Mouse (Mus musculus) urinary bladder, postnatal 25 days (tissue): Measurements from ENCODE around the gene Tbl3.
"Not testable (repeated sequence)": the region's sequence is repeated elsewhere in the genome, so short reads cannot be mapped to it uniquely, and the experiment has no call there.

Source experiments
- DNase-seq: peaks from one replicate; pipeline ENCODE4 v3.0.0; 2022; ENCODE audit warnings: low spot score

The Tbl3 gene

GRCm38 (mm10) chr17:24727618-24728017 lies 20.2 kb upstream of the Tbl3 start, which contains the start of gene Rpl3l:
Gene Rpl3l, plus strand, starts transcription at chr17:24727820.
- no peak for DNase-seq

- no peak for DNase-seq
These were observed 18.4 kb upstream of the Tbl3 start for GRCm38 (mm10) chr17:24725637-24726390.

GRCm38 (mm10) chr17:24724184-24724583 lies 16.7 kb upstream of the Tbl3 start, which contains the start of gene Ndufb10:
Gene Ndufb10, minus strand, starts transcription at chr17:24724478.
- DNase-seq = peak; percentile 99

- DNase-seq = peak; percentile 37
These were observed 16.4 kb upstream of the Tbl3 start for GRCm38 (mm10) chr17:24723881-24724180.

- DNase-seq = no peak
These were observed 15.8 kb upstream of the Tbl3 start for GRCm38 (mm10) chr17:24723122-24723880.

- DNase-seq = no peak
These were observed 14.9 kb upstream of the Tbl3 start for GRCm38 (mm10) chr17:24722220-24722924.

- DNase-seq = not testable (repeated sequence)
These were observed 14.0 kb upstream of the Tbl3 start for GRCm38 (mm10) chr17:24721383-24721955.

- not testable (repeated sequence) for DNase-seq
These were observed 13.2 kb upstream of the Tbl3 start for GRCm38 (mm10) chr17:24720616-24721015.

- peak; percentile 93 for DNase-seq
These were observed 12.2 kb upstream of the Tbl3 start for GRCm38 (mm10) chr17:24719494-24720222.

- not testable (repeated sequence) for DNase-seq
These were observed 11.5 kb upstream of the Tbl3 start for GRCm38 (mm10) chr17:24718938-24719337.

GRCm38 (mm10) chr17:24717943-24718342 lies 10.5 kb upstream of the Tbl3 start, which contains the start of the genes Rnf151 and Rps2:
Gene Rnf151, minus strand, starts transcription at chr17:24718063.
Gene Rps2, plus strand, starts transcription at chr17:24718116.
- DNase-seq = no peak

- no peak for DNase-seq
These were observed 8.8 kb upstream of the Tbl3 start for GRCm38 (mm10) chr17:24716166-24716682.

- no peak for DNase-seq
These were observed 8.1 kb upstream of the Tbl3 start for GRCm38 (mm10) chr17:24715556-24715955.

- no peak for DNase-seq
These were observed 1.2 kb upstream of the Tbl3 start for GRCm38 (mm10) chr17:24708646-24709045.

GRCm38 (mm10) chr17:24707801-24708425 lies 453 bp upstream of the Tbl3 start:
- no peak for DNase-seq

- DNase-seq = no peak
These were observed 1.6 kb downstream of the Tbl3 start for GRCm38 (mm10) chr17:24705821-24706220.

GRCm38 (mm10) chr17:24701251-24701650 lies 6.2 kb downstream of the Tbl3 start:
- DNase-seq = no peak

- no peak for DNase-seq
These were observed 8.0 kb downstream of the Tbl3 start for GRCm38 (mm10) chr17:24699473-24699872.

GRCm38 (mm10) chr17:24698715-24699114 lies 8.7 kb downstream of the Tbl3 start:
- no peak for DNase-seq

- no peak for DNase-seq
These were observed 9.5 kb downstream of the Tbl3 start for GRCm38 (mm10) chr17:24697985-24698384.
